Mouse (Mus musculus) CH12.LX (cell line): ENCODE data around the gene Wdr75.

Experiments
- CHD1 ChIP-seq: IDR thresholded peaks from 2 replicates; pipeline ENCODE4 v1.6.1; 2012; ENCODE audit warnings: low read depth, low read length, improper control_type of control experiment, inconsistent platforms
- CHD2 ChIP-seq: IDR thresholded peaks from 2 replicates; pipeline ENCODE4 v1.6.1; 2011; ENCODE audit warnings: low read length, improper control_type of control experiment
- CTCF ChIP-seq, 2 experiments: IDR thresholded peaks in 1 of 2; conservative IDR thresholded peaks in 1 of 2; 2 replicates each; pipeline ENCODE4 v1.5.1; 2011 to 2012; ENCODE audit warnings: low read depth in 2 of 2, low read length in 2 of 2, improper control_type of control experiment in 1 of 2, inconsistent platforms in 1 of 2, mild to moderate bottlenecking in 1 of 2, moderate library complexity in 1 of 2
- ETS1 ChIP-seq: conservative IDR thresholded peaks from 2 replicates; pipeline ENCODE4 v1.6.1; 2012; ENCODE audit warnings: low read depth, mild to moderate bottlenecking, inconsistent platforms, low read length, improper control_type of control experiment, moderate library complexity
- IRF4 ChIP-seq: IDR thresholded peaks from 2 replicates; pipeline ENCODE4 v1.6.1; 2014; ENCODE audit warnings: low read depth, mild to moderate bottlenecking, inconsistent platforms, low read length, improper control_type of control experiment
- JUND ChIP-seq: conservative IDR thresholded peaks from 2 replicates; pipeline ENCODE4 v1.6.1; 2011; ENCODE audit warnings: low read depth, low read length, improper control_type of control experiment
- MYC ChIP-seq: IDR thresholded peaks from 2 replicates; pipeline ENCODE4 v1.6.1; 2011; ENCODE audit warnings: low read depth, mild to moderate bottlenecking, improper control_type of control experiment, low read length
- POLR2AphosphoS2 ChIP-seq: IDR thresholded peaks from 2 replicates; pipeline ENCODE4 v1.6.1; 2011; ENCODE audit warnings: low read depth, low read length, improper control_type of control experiment
- USF1 ChIP-seq: IDR thresholded peaks from 2 replicates; pipeline ENCODE4 v1.6.1; 2014; ENCODE audit warnings: low read depth, mild to moderate bottlenecking, inconsistent platforms, low read length, improper control_type of control experiment

DNA sequence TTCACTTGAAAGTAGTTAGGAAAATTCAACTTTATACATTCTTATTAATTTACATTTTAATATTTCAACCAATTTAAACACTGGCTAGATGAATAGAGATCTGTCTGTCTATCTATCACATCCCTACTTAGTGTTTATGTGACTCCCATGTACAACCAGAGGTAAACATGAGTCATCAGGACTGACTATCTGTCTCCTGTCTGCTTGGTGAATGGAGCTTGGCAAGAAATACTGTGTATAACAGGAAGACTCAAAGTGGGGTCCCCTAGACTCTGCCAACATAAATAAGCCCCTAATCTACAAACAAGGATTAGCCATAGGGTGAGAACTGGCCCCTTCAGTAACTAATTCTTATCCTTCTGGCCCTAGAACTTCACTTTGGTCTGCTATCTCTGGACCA is 39.1 kb upstream of the Wdr75 start:
- TF ChIP-seq CTCF (conservative IDR thresholded peaks at IDR 0.05 in 1 of 2, IDR thresholded peaks at IDR 0.05 in 1 of 2; ENCODE audit: low read depth in 2 of 2, low read length in 2 of 2) = no peak
- no peak for TF ChIP-seq CHD1
- TF ChIP-seq USF1 = no peak
- no peak for TF ChIP-seq ETS1
- TF ChIP-seq MYC = no peak
- no peak for TF ChIP-seq IRF4
- TF ChIP-seq CHD2 = no peak
- TF ChIP-seq JUND = no peak
- TF ChIP-seq POLR2AphosphoS2 = no peak
